Mouse (Mus musculus) forebrain, embryonic 12.5 days (tissue): ENCODE data around the gene Ppm1n. TPM values are rescaled to one million over a fixed set of nuclear protein-coding genes. Genes with fewer than 3 reads are reported as not detected.
A peak's percentile ranks its signal among the peaks of the same experiment; 100 is the strongest.

ENCODE experiments used
- ATAC-seq: fragments of 200-750 bp; cut with Nextera tagmentation; 2 replicates; pipeline ENCODE4 v1.8.0; 2017; ENCODE audit warnings: moderate TSS enrichment; ENCODE audit not compliant: low FRiP score
- H3K27ac ChIP-seq: fragments of 300-500 bp; sonication (generic); 2 replicates; pipeline ENCODE4 v1.5.1; 2016; ENCODE audit warnings: mild to moderate bottlenecking
- H3K27me3 ChIP-seq: fragments of 300-500 bp; sonication (generic); 2 replicates; pipeline ENCODE4 v1.6.1; 2016; ENCODE audit warnings: mild to moderate bottlenecking
- H3K36me3 ChIP-seq: fragments of 300-500 bp; sonication (generic); replicated peaks from 2 replicates; pipeline ENCODE4 v1.6.1; 2016; ENCODE audit warnings: mild to moderate bottlenecking
- H3K4me1 ChIP-seq: fragments of 300-500 bp; sonication (generic); 2 replicates; pipeline ENCODE4 v1.6.1; 2016
- H3K4me2 ChIP-seq: fragments of 300-500 bp; sonication (generic); 2 replicates; pipeline ENCODE4 v1.6.1; 2016; ENCODE audit warnings: mild to moderate bottlenecking, moderate library complexity
- H3K4me3 ChIP-seq: fragments of 300-500 bp; sonication (generic); replicated peaks from 2 replicates; pipeline ENCODE4 v1.5.1; 2016; ENCODE audit warnings: mild to moderate bottlenecking
- H3K9ac ChIP-seq: fragments of 300-500 bp; sonication (generic); 2 replicates; pipeline ENCODE4 v1.6.1; 2016; ENCODE audit warnings: mild to moderate bottlenecking
- H3K9me3 ChIP-seq: fragments of 300-500 bp; sonication (generic); 2 replicates; pipeline ENCODE4 v1.6.1; 2016
- WGBS: fragments of 180-500 bp; shearing (Covaris S2); methylation state at CpG from one replicate; pipeline ENCODE4 v1.1.7; 2016; 5-methylcytosine and 5-hydroxymethylcytosine counted together
- polyA plus RNA-seq: library from polyadenylated mRNA; unstranded; fragments of >200 nt; fragmentation: Nextera tagmentation; extraction: Ambion mirVana; gene quantifications from 2 replicates; pipeline ENCODE4 v1.2.1, GENCODE M21; 2016

Gene Ppm1n
- 0.19 TPM in 1 of 2 replicates, not detected in the other for polyA plus RNA-seq

DNA sequence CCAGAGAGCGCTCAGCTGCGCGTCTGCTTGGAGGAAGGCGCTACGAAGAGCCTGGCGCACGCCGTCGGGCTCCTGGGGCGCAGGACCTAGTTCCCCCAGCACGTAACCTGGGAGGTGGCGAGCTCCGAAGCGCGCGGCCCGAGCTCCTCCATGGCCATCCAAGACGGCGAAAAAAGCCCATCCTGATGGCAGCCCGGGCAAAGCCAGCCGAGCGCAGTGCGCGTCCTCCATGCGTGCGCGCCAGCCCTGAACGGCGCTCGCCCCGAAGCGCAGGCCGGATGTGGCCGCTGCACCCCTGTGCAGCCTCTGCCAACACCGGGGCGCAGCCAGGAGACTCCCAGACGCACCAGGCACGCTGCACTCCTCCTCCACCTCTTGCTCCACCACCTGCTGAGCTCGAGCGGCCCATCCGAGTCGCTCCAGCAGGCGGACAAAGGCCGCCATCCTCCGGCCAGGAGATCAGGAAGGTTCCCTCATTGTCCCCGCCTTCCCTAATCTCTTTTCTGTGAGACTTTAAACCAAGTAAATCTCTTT lies at the start of gene Ppm1n:
Gene Ppm1n, minus strand, starts transcription at position 484 of the 534 bp plus-strand sequence.
- H3K4me1 ChIP-seq = peaks cover 21% of the 10 kb centered on the region
- no peak for ATAC-seq
- H3K4me2 ChIP-seq = peak within 1 kb of the TSS; percentile 45
- peak within 1 kb of the TSS; percentile 26 for H3K4me3 ChIP-seq
- WGBS = under 1% methylated on average over 46 of the region's 46 CpGs
- peaks cover 50% of the 10 kb centered on the region for H3K27me3 ChIP-seq
- no peaks in the 10 kb centered on the region for H3K9me3 ChIP-seq
- no peaks in the 10 kb centered on the region for H3K36me3 ChIP-seq
- no peak within 1 kb of the TSS for H3K27ac ChIP-seq
- H3K9ac ChIP-seq = no peak within 1 kb of the TSS

DNA sequence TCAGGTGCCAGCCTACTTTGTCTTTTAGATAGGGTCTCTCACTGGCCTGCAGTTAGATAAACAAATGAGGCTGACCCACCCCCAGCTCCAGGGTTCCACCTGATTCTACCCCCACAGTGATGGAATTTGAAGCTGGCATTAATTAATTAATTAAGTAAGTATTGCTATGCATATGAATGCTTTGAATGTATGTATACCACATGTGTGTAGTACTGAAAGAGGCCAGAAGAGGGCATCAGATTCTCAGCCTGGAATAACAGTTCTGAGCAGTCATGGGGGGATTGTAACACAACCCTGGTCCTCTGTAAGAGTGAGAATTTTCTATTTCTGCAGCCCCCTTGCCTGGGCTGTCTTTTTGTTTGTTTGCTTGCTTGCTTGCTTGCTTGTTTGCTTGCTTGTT lies 48.6 kb upstream of the Ppm1n start:
- Histone ChIP-seq H3K27ac (no peak overlapping the region), H3K9me3 (no peaks in the 10 kb centered on the region), H3K4me1 (peaks cover 24% of the 10 kb centered on the region), H3K4me3 (no peak overlapping the region), H3K36me3 (no peaks in the 10 kb centered on the region), H3K4me2 (no peak overlapping the region), H3K27me3 (peaks cover 5% of the 10 kb centered on the region; the same call in 1 of the 2 replicates), H3K9ac (no peak overlapping the region)
- ATAC-seq = no peak

DNA sequence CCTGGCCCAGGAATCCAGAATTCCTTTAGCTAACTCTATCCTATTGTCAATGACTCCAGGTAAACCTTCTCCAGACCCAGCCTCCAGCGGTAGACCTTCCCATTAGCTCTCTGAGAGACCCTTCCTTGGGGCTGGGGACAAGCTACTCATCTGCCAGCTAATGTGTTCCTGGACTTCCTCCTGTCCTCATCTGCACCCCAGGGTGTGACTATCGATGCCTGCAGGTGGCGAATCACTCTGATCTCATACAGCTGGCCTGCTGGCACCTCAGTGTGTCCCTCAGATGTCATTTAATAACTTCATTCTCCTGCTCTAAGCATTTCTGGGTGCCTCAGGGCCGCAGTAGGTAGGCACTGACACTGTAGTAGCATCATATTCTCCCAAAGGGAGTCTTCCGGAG lies 47.9 kb upstream of the Ppm1n start:
- Histone ChIP-seq H3K9ac (peak overlapping the region; percentile 26; the same call in 1 of the 2 replicates), H3K27me3 (peaks cover 7% of the 10 kb centered on the region; the same call in 1 of the 2 replicates), H3K4me3 (no peak overlapping the region), H3K4me2 (no peak overlapping the region), H3K36me3 (no peaks in the 10 kb centered on the region), H3K27ac (no peak overlapping the region), H3K9me3 (no peaks in the 10 kb centered on the region), H3K4me1 (peaks cover 24% of the 10 kb centered on the region)
- 86% methylated on average over 5 of the region's 5 CpGs for WGBS
- no peak for ATAC-seq

DNA sequence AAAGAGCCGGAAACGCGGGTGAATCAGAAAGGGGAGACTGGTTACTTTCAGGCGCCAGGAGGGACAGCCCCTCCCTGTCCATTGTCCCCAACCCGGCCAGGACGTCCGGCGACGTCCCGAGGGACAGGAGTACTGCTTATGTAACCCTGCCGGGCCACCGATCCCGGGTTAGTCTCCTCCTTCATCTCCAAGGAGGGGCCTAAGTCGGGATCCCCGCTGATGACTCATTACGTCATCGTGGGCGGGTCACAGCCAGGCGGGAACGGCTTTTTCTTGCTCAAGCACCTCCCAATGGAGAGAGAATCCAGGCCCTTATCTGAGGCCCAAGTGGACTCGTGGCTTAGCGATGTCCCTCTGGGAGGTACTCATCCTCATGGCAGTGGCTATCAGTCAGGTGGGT lies 47.3 kb upstream of the Ppm1n start:
- Histone ChIP-seq H3K9me3 (no peaks in the 10 kb centered on the region), H3K4me3 (peak overlapping the region; percentile 37), H3K9ac (peak overlapping the region; percentile 26; the same call in 1 of the 2 replicates), H3K27ac (peak overlapping the region; percentile 60), H3K36me3 (no peaks in the 10 kb centered on the region), H3K27me3 (peaks cover 7% of the 10 kb centered on the region; the same call in 1 of the 2 replicates), H3K4me2 (peak overlapping the region; percentile 65), H3K4me1 (peaks cover 24% of the 10 kb centered on the region)
- WGBS = 0% methylated on average over 22 of the region's 22 CpGs
- peak; percentile 77 for ATAC-seq

DNA sequence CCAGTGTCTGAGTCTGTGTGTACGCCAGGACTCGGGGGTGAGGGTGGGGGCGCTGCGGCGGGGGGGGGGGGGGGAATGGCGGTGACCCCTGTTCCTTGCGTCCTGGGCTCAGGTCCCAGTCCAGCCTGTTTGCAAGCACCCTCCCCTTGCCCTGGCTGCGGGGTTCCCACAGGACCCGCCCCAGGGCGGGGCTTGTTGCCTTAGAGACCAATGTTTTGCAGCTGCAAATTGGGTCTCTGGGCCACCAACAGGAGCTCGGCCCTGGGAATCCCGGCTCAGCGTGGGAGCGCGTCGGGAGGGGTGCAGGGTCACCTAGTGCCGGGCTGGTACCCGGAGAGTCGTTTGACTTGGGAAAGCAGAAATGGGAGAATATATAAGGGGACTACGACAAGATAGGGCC lies 46.5 kb upstream of the Ppm1n start:
- Histone ChIP-seq H3K27ac (peak overlapping the region; percentile 60), H3K9ac (no peak overlapping the region), H3K36me3 (no peaks in the 10 kb centered on the region), H3K4me1 (peaks cover 24% of the 10 kb centered on the region), H3K27me3 (peaks cover 7% of the 10 kb centered on the region; the same call in 1 of the 2 replicates), H3K4me3 (peak overlapping the region; percentile 37), H3K9me3 (no peaks in the 10 kb centered on the region), H3K4me2 (peak overlapping the region; percentile 65)
- WGBS = 0% methylated on average over 19 of the region's 20 CpGs
- ATAC-seq = peak; percentile 77

DNA sequence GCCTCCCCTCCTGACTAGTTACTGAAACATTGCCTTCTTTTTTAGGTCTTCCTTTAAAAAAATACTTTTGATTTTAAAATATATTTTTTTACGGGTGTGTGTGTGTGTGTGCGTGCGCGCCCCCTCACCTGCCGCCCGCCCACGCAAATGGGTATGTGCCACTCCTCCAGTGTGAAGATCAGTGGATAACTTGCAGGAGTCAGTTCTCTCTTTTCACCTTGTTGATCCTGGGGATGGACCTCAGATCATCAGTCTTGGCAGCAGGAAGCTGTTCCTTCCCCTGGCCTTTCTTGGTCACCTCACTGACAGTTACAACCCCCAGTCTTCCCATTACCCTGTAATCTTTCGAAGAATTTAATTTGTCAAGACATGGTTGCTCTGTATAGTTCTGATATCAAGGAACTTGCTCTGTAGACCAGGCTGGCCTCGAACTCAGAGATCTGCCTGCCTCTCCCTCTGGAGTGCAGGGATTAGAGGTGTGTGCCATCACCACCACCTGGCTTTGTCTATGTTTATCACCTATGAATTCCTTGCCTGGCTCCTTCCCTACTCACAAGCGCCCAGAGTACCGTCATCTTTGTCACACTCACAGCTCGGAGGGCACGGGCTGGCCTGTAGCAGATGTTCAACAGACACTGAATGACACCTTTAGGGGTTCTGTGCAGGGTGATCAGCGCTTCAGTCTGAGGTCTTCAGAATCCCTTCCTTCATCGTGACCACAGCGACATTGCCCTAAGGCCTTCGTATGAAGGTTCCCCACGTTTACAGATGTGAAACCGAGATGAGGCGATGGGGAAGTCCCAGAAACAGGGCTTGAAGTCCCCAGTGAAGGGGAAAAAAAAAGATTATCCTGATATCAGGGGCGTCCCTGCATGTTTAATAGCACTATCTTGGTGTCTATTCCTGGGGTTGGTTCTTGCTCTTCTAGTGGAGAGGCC lies 45.7 kb upstream of the Ppm1n start:
- Histone ChIP-seq H3K4me1 (peaks cover 26% of the 10 kb centered on the region), H3K9ac (no peak overlapping the region), H3K4me3 (no peak overlapping the region), H3K27ac (no peak overlapping the region), H3K4me2 (peak overlapping the region; percentile 65), H3K27me3 (peaks cover 7% of the 10 kb centered on the region; the same call in 1 of the 2 replicates), H3K9me3 (no peaks in the 10 kb centered on the region), H3K36me3 (no peaks in the 10 kb centered on the region)
- WGBS = 75% methylated on average over 21 of the region's 21 CpGs
- no peak for ATAC-seq

DNA sequence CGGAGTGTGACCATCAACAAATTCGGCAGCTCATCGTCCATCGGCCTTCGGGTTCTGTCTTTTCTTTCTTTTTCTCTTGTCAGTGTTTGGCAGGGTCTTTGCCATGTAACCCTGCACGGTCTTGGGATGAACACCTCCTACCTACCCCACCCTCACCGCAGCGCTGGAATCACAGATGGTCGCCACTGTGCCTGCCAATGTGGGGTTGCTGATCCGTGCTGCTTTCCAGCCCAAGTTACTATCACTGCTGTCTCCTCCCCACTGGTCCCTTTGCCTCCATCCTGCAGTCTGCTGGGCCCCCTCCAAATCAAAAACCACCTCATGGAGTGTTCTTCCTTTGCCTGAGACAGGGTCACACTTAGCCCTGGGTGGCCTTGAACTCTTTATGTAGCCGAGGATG lies 44.4 kb upstream of the Ppm1n start:
- H3K27ac ChIP-seq = no peak overlapping the region
- H3K4me2 ChIP-seq = no peak overlapping the region
- H3K4me1 ChIP-seq = peaks cover 36% of the 10 kb centered on the region
- H3K36me3 ChIP-seq = no peaks in the 10 kb centered on the region
- 85% methylated on average over 11 of the region's 11 CpGs for WGBS
- H3K9me3 ChIP-seq = no peaks in the 10 kb centered on the region
- no peak for ATAC-seq
- peaks cover 9% of the 10 kb centered on the region; the same call in 1 of the 2 replicates for H3K27me3 ChIP-seq
- no peak overlapping the region for H3K9ac ChIP-seq
- H3K4me3 ChIP-seq = no peak overlapping the region

DNA sequence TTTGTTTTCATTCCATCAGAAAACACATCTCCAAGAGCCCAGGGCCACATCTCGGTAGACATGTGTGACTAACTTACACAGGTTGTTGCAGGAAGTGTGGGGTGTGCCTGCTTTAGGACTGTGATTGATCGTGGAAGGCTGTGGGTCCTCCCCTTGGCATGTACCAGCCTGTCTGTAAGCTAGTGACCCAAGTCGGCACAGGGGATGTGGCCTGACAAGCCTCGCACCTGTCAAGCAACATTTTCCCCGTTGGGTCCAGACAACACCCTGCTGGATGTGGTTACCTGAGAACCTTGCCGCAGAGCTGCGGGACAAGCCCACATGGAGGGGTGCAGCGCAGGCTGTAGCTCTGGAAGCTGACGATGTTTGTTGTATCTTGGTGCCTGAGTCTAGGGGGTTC lies 42.6 kb upstream of the Ppm1n start:
- H3K4me1 ChIP-seq = peaks cover 33% of the 10 kb centered on the region
- H3K27me3 ChIP-seq = peaks cover 22% of the 10 kb centered on the region
- H3K9me3 ChIP-seq = no peaks in the 10 kb centered on the region
- no peak overlapping the region for H3K9ac ChIP-seq
- no peak overlapping the region for H3K4me2 ChIP-seq
- no peak overlapping the region for H3K4me3 ChIP-seq
- no peaks in the 10 kb centered on the region for H3K36me3 ChIP-seq
- 63% methylated on average over 9 of the region's 9 CpGs for WGBS
- ATAC-seq = no peak
- H3K27ac ChIP-seq = no peak overlapping the region

DNA sequence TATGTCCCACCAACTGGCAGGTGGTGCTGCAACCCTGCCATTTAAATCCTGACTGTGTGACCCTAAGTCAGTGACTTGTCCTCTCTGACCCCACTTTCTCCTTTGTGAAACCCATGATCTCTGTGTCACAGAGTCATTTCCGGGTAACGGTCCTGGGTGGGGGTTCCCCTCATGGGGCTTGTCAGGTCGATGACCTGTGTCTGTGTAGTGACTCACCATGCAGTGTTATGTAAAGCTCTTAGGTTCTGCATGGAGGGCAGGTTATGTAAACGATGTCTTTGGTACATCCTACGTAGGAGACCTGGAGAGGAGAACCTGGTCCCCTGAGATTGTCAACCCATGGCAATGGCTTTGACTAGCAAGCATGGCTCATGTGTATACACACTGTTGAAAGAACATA lies 41.6 kb upstream of the Ppm1n start:
- no peak overlapping the region for H3K27ac ChIP-seq
- H3K4me1 ChIP-seq = peaks cover 25% of the 10 kb centered on the region
- 73% methylated on average over 5 of the region's 5 CpGs for WGBS
- no peak overlapping the region for H3K4me3 ChIP-seq
- H3K27me3 ChIP-seq = peaks cover 29% of the 10 kb centered on the region
- H3K36me3 ChIP-seq = no peaks in the 10 kb centered on the region
- no peak overlapping the region for H3K9ac ChIP-seq
- no peak overlapping the region for H3K4me2 ChIP-seq
- H3K9me3 ChIP-seq = no peaks in the 10 kb centered on the region
- no peak for ATAC-seq

DNA sequence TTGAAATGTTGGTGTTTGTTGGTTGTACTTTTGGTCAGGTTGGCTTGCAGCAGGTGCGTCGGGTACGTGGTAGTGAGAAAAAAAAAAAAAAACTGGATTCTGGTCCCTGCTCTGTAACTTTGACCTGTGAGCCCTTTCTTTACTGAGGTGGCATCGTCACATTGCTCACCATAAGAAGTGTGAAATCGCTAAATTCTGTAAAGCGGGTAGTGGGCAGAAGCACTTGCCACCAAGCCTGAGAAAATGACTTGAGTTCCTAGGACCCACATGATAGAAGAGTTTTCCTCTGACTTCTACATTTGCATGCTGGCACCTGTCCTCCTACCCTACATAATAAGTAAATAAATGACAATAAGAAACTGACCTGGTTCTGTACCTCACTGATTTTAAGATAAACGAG lies 40.8 kb upstream of the Ppm1n start:
- 0 out of 2 replicates have a peak overlapping the region, but pooled peaks have one; percentile 14 for H3K27ac ChIP-seq
- WGBS = 41% methylated on average over 7 of the region's 7 CpGs
- no peak overlapping the region for H3K4me3 ChIP-seq
- H3K9ac ChIP-seq = no peak overlapping the region
- H3K27me3 ChIP-seq = peaks cover 29% of the 10 kb centered on the region
- H3K36me3 ChIP-seq = no peaks in the 10 kb centered on the region
- peak overlapping the region; percentile 80 for H3K4me2 ChIP-seq
- H3K9me3 ChIP-seq = no peaks in the 10 kb centered on the region
- H3K4me1 ChIP-seq = peaks cover 20% of the 10 kb centered on the region
- ATAC-seq = no peak

DNA sequence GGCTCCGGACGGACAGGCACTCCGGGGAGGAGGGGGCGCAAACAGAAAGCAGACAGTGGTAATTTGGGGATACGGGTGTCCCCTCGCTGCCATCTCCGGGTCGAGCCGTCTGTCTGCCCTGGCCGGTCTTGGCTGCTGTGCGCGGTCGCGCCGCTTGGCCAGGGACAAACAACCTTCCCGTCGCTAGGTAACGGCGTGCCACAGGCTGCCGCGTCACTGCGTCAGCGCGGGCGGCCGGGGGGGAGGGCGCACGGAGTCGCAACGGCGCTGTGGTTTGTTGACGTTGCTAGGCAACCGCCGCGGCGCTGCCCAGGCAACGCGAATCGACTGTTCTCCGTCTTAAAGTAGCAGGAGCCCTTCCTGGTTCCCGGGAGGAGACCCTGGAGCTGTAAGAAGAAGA lies 40.0 kb upstream of the Ppm1n start:
- H3K36me3 ChIP-seq = no peaks in the 10 kb centered on the region
- H3K4me2 ChIP-seq = peak overlapping the region; percentile 80
- H3K27me3 ChIP-seq = peaks cover 33% of the 10 kb centered on the region
- peak overlapping the region; percentile 56 for H3K9ac ChIP-seq
- H3K4me1 ChIP-seq = peaks cover 19% of the 10 kb centered on the region
- H3K4me3 ChIP-seq = peak overlapping the region; percentile 50
- H3K27ac ChIP-seq = 0 out of 2 replicates have a peak overlapping the region, but pooled peaks have one; percentile 14
- WGBS = under 1% methylated on average over 41 of the region's 41 CpGs
- no peaks in the 10 kb centered on the region for H3K9me3 ChIP-seq
- ATAC-seq = peak; percentile 96

DNA sequence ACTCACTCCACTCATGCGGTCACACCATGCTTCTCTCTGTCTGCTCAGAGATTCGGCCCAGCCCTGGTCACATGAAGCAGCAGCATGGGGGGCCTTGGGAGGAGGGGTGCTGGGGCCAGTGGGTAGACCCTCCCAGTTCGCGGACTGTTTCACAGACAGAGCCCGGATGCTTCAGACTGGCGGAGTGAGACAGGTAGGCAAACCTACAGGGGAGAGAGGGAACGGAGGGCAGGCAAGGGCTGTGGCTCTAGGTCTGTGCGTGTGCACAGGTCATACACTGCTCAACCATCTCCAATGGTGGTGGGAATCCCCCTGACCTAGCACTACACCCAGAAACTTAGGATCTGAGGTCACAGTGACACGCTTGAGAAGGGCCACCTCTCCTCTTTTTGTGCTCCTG lies 39.6 kb upstream of the Ppm1n start:
- Histone ChIP-seq H3K27ac (no peak overlapping the region), H3K27me3 (peaks cover 38% of the 10 kb centered on the region), H3K4me3 (peak overlapping the region; percentile 50), H3K9me3 (no peaks in the 10 kb centered on the region), H3K4me2 (peak overlapping the region; percentile 80), H3K9ac (peak overlapping the region; percentile 56), H3K4me1 (peaks cover 19% of the 10 kb centered on the region), H3K36me3 (no peaks in the 10 kb centered on the region)
- WGBS = 22% methylated on average over 9 of the region's 9 CpGs
- peak; percentile 69 for ATAC-seq
